Mouse (Mus musculus): ENCODE measurements around the gene Plekhg2. TPM values are rescaled to one million over a fixed set of nuclear protein-coding genes. Genes with fewer than 3 reads are reported as not detected.

Plekhg2 gene
- polyA plus RNA-seq (2015; fragmentation: Nextera tagmentation; extraction: Ambion mirVana), result 54.4 and 54.8 TPM in 2 replicates

DNA sequence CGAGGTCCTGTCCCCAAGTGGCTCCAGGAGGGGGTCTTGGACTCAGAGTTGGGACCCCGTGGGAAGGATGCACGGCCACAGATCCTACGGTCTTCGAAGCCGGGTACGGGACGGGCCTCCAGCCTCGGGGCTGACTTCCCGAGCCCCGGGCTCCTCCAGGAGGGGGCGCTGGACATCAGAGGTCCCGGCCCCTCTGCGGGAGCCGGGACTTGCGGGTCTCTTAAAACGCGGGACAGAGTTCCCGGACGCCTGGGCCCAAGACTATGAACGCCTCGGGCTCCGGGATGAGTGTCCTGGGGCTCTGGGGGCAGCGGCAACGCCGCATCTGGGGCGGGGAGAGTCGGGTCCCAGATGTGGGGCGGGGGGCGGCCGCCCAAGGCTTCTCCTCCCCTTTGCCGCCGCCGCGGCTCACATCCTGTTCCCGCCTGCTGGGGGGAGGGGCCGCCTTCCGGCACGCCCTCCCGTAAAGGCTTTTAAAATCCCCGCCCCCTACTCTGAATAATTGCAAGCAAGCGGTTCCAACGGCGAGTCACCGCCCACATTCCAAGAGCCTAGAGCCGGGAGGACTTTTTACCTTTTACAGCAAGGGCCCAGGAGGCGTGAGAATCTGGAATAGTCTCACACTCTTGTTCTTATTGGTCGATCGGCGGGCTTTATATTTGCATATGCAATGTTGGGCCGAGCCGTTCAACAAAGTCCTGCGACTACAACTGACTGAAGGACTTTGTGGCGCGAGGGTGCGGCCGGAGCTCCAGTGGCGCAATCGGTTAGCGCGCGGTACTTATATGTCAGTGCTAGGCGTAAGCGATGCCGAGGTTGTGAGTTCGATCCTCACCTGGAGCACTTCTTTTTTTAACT is at the start of gene Plekhg2:
Gene Plekhg2, minus strand, starts transcription at position 349 of the 858 bp plus-strand sequence.
- Histone ChIP-seq H3K4me2 (peak within 1 kb of the TSS; percentile 80), H3K27ac (peak within 1 kb of the TSS; percentile 95), H3K27me3 (no peaks in the 10 kb centered on the region), H3K4me1 (peaks cover 51% of the 10 kb centered on the region), H3K9ac (peak within 1 kb of the TSS; percentile 83), H3K36me3 (peaks cover 30% of the 10 kb centered on the region), H3K9me3 (no peaks in the 10 kb centered on the region), H3K4me3 (peak within 1 kb of the TSS; percentile 76)
- under 1% methylated on average over 65 of the region's 66 CpGs for whole genome bisulfite sequencing
- ATAC-seq (ENCODE audit: insufficient number of reproducible peaks, low FRiP score, low TSS enrichment, low read depth), result peak; percentile 91

DNA sequence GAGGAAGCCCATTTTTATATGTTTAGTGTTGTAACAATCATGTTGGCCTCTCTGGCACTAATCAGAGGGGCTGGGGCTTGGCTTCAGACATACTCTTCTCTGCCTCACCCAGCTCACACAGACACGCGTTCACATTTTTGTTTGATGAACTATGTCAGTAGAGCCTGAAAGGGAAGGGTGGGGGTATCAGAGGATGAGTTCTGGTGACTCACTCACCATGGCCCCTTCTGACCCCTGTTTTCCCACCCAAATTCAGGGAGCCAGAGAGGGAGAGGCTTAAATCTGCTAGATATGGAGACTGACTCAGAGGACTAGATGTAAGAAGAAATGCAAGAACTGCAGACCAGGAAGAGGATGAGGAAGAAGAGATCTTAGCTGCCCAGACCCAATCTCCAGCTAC is 47.0 kb upstream of the Plekhg2 start:
- Histone ChIP-seq H3K4me2 (no peak overlapping the region), H3K9ac (no peak overlapping the region), H3K27me3 (no peaks in the 10 kb centered on the region), H3K4me3 (no peak overlapping the region), H3K9me3 (no peaks in the 10 kb centered on the region), H3K27ac (no peak overlapping the region), H3K36me3 (peaks cover 91% of the 10 kb centered on the region), H3K4me1 (peaks cover 12% of the 10 kb centered on the region; the same call in 1 of the 2 replicates)
- WGBS, result 78% methylated on average over 2 of the region's 2 CpGs
- no peak for ATAC-seq (ENCODE audit: insufficient number of reproducible peaks, low FRiP score, low TSS enrichment, low read depth)

DNA sequence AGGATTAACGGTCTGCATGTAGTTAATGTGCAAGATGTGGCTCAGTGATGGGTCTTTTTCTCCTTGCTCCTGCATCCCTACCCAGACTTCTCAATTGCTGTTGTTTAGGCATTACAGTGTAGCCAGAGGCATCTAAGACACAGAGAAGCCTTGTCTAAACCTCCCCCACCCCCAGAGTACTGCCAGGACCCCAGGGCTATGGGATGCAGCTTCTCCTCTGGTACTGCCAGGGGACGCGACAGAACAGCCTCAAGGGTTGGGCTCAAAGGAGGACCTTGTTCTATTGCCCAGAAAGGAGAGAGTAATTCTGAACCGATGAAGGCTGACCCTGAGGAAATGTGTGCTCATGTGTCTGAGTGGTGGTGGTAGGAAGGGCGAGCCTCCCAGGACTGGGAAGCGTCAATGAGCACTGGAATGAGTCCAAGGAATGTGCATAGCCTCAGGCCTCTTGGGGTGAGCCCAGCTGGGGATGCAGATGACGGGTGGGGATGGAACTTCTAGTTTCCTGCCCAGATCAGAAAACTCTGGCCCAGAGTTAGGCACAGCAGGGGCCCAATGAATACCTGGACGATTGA is 45.8 kb upstream of the Plekhg2 start:
- 58% methylated on average over 8 of the region's 8 CpGs for WGBS

DNA sequence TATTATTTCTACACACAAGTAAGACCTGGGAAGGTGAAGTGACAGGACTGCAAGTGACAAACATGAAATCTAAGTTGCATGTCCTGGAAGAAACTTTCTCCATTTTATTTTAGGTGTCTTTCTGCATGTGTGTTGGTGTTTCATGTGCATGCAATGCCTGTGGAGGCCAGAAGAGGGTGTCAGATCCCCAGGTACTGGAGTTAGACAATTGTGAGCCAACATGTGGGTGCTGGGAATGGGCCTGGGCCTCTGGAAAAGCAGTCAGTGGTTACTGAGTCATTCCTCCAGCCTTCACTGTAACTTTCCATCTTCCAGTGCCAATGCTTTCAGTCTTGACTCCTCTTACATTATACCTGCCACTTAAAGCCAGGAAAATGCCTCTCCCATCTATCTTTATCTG is 45.0 kb upstream of the Plekhg2 start:
- H3K4me2 ChIP-seq, result no peak overlapping the region
- no peak overlapping the region for H3K27ac ChIP-seq
- no peak overlapping the region for H3K4me3 ChIP-seq
- no peak for ATAC-seq (ENCODE audit: insufficient number of reproducible peaks, low FRiP score, low TSS enrichment, low read depth)
- H3K4me1 ChIP-seq, result peaks cover 12% of the 10 kb centered on the region; the same call in 1 of the 2 replicates
- no peaks in the 10 kb centered on the region for H3K9me3 ChIP-seq
- H3K27me3 ChIP-seq, result no peaks in the 10 kb centered on the region
- H3K36me3 ChIP-seq, result peaks cover 93% of the 10 kb centered on the region
- no peak overlapping the region for H3K9ac ChIP-seq

More for the DNA sequence above, 45.8 kb upstream of the Plekhg2 start:
- H3K4me3 ChIP-seq, result no peak overlapping the region
- no peak overlapping the region for H3K4me2 ChIP-seq
- peak overlapping the region; percentile 50; the same call in 1 of the 2 replicates for H3K27ac ChIP-seq
- H3K9ac ChIP-seq, result no peak overlapping the region
- H3K4me1 ChIP-seq, result peaks cover 12% of the 10 kb centered on the region; the same call in 1 of the 2 replicates
- H3K9me3 ChIP-seq, result no peaks in the 10 kb centered on the region
- H3K36me3 ChIP-seq, result peaks cover 93% of the 10 kb centered on the region
- H3K27me3 ChIP-seq, result no peaks in the 10 kb centered on the region
- ATAC-seq (ENCODE audit: insufficient number of reproducible peaks, low FRiP score, low TSS enrichment, low read depth), result 0 out of 2 replicates have a peak, but pooled peaks have one; percentile 59

DNA sequence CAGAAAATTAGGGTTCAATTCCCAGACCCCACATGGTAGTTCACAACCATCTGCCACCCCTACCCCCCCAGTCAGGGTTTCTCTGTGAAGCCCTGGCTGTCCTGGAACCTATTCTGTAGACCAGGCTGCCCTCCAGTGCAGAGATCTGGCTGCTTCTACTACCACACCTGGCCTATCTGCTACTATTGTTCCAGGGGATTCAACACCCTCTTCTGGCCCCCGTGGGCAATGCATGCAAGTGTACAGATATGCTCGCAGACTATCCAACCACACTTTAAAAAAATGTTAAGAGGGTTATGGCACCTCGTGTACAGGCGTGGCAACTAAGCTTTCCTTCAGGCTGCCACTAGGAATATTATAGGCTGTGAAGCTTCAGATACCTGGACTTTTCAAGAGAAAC is 40.4 kb upstream of the Plekhg2 start:
- H3K9ac ChIP-seq, result no peak overlapping the region
- H3K36me3 ChIP-seq, result peaks cover 92% of the 10 kb centered on the region
- no peaks in the 10 kb centered on the region for H3K9me3 ChIP-seq
- no peak for ATAC-seq (ENCODE audit: insufficient number of reproducible peaks, low FRiP score, low TSS enrichment, low read depth)
- no peak overlapping the region for H3K4me2 ChIP-seq
- H3K27ac ChIP-seq, result no peak overlapping the region
- H3K27me3 ChIP-seq, result no peaks in the 10 kb centered on the region
- H3K4me3 ChIP-seq, result no peak overlapping the region
- 85% methylated on average over 4 of the region's 4 CpGs for WGBS
- H3K4me1 ChIP-seq, result 0 out of 2 replicates have a peak, but pooled peaks cover 4% of the 10 kb centered on the region

DNA sequence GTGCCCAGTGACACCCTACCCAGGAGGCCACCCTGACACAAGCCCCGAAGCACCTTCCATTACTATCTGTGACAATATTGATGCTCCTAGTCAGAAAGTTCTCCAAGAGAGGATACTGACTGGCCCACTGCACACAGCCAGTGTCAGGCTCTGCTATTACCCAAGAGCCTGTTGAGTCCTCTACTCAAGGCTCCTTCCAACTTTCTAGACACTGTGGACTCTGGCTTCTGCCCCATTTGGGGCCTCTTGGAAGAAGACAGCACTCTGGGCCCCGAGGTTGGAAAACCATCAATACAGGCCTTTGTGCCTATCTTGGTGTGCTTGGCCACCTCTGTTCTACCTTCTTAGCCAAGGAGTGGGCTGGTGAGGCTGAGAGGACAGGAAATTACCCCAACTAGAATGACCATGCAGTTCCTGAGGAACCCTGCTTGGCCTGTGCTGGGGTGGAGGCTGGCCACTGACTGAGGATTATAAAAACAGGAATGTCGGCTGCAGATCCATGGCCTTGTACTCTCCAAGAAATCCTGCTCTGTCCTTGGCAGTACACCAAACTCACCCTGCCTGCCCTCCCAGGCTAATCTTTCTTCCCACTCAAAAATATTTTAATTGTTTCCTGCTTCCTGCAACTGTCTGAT is 38.6 kb upstream of the Plekhg2 start:
- peaks cover 94% of the 10 kb centered on the region for H3K36me3 ChIP-seq
- 0 out of 2 replicates have a peak, but pooled peaks cover 3% of the 10 kb centered on the region for H3K4me1 ChIP-seq
- H3K27me3 ChIP-seq, result no peaks in the 10 kb centered on the region
- H3K27ac ChIP-seq, result no peak overlapping the region
- WGBS, result 87% methylated on average over 3 of the region's 3 CpGs
- H3K9me3 ChIP-seq, result no peaks in the 10 kb centered on the region
- no peak overlapping the region for H3K4me3 ChIP-seq
- ATAC-seq (ENCODE audit: insufficient number of reproducible peaks, low FRiP score, low TSS enrichment, low read depth), result no peak
- no peak overlapping the region for H3K9ac ChIP-seq
- no peak overlapping the region for H3K4me2 ChIP-seq

DNA sequence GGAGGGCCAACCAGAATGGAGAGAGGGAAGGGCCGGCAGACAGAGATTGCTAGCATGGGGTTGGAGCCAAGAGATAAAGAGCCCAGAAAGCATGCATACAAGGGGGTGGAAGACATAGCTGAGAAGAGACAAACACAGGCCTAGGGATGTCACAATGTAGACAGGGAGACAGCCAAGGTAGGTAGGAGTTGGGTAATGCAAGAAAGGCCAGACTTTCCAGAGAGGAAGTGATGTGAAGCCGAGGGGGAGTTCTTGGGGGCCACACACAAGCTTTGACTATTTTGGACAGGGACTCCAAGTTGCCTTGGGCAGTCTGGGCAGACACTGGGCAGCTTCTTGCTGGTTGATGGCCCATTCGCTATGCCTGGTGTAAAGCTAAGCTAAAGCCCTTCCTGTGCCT is 29.5 kb upstream of the Plekhg2 start:
- Histone ChIP-seq H3K4me1 (no peaks in the 10 kb centered on the region), H3K27ac (no peak overlapping the region), H3K27me3 (no peaks in the 10 kb centered on the region), H3K36me3 (peaks cover 93% of the 10 kb centered on the region), H3K9ac (no peak overlapping the region), H3K4me2 (no peak overlapping the region), H3K4me3 (no peak overlapping the region), H3K9me3 (no peaks in the 10 kb centered on the region)
- 81% methylated on average over 3 of the region's 3 CpGs for WGBS
- no peak for ATAC-seq (ENCODE audit: insufficient number of reproducible peaks, low FRiP score, low TSS enrichment, low read depth)

DNA sequence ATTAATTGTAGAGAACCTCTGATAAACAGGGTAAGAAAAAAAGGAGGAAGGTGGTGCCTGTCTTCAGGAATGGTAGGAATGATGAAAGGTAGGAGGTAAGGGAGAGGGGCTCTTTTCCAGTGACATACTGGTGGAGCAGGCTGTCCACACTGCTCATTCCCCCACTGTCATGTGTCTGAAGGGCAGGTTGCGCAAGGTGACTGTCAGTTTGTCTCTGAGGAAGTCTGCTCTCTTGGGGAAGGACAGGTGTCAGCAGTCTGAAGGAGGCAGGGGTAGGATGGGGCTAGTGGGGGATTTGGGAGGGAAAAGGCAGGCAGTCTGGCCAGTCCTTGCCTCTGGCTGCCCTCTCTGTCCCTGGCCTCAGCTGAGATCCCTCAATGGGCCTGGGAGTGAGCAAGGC is 28.6 kb upstream of the Plekhg2 start:
- no peaks in the 10 kb centered on the region for H3K9me3 ChIP-seq
- 85% methylated on average over 1 of the region's 1 CpGs for WGBS
- H3K27me3 ChIP-seq, result no peaks in the 10 kb centered on the region
- no peak overlapping the region for H3K9ac ChIP-seq
- no peak overlapping the region for H3K4me3 ChIP-seq
- H3K36me3 ChIP-seq, result peaks cover 91% of the 10 kb centered on the region
- no peak for ATAC-seq (ENCODE audit: insufficient number of reproducible peaks, low FRiP score, low TSS enrichment, low read depth)
- peak overlapping the region; percentile 8; the same call in 1 of the 2 replicates for H3K27ac ChIP-seq
- no peaks in the 10 kb centered on the region for H3K4me1 ChIP-seq
- no peak overlapping the region for H3K4me2 ChIP-seq

DNA sequence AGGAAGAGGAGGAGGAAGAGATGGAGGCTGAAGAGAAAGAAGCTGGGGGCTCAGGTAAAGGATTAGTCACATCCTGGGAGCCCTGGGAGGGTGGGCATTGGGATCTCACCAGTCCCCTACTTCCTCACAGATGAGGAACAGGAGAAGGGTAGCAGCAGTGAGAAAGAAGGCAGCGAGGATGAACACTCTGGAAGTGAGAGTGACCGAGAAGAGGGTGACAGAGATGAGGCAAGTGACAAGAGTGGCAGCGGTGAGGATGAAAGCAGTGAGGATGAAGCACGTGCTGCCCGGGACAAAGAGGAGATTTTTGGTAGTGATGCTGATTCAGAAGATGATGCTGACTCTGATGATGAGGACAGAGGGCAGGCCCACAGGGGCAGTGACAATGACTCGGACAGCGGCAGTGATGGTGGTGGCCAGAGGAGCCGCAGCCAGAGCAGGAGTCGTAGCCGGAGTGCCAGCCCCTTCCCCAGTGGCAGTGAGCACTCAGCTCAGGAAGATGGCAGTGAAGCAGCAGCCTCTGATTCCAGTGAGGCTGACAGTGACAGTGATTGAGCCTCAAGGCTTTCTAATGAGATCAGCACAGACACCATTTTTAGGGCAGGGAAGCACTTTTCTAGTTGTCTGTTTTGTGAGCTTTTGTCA is 26.4 kb upstream of the Plekhg2 start:
- ATAC-seq (ENCODE audit: insufficient number of reproducible peaks, low FRiP score, low TSS enrichment, low read depth), result no peak
- Histone ChIP-seq H3K36me3 (peaks cover 85% of the 10 kb centered on the region), H3K4me3 (no peak overlapping the region), H3K4me2 (no peak overlapping the region), H3K9me3 (no peaks in the 10 kb centered on the region), H3K27me3 (no peaks in the 10 kb centered on the region), H3K4me1 (peaks cover 2% of the 10 kb centered on the region; the same call in 1 of the 2 replicates), H3K27ac (no peak overlapping the region), H3K9ac (no peak overlapping the region)
- WGBS, result 91% methylated on average over 10 of the region's 10 CpGs

DNA sequence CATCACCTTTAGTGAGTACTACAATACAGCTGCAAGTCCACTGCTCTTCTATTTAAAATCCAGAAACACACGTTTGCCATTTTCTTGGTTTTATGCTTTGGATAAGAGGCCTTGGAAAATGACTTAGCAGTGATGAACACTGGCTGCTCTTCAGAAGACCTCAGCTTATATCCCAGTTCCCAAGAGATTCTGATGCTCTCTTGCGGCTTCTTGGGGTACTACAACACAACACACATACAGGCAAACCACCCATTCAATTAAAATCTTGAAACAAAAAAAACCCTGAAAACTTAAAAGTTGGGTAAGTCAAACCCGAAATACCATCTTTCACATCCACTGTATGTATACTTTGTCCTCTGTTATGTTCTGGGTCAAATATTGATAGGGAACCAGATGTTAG is 25.6 kb upstream of the Plekhg2 start:
- ATAC-seq (ENCODE audit: insufficient number of reproducible peaks, low FRiP score, low TSS enrichment, low read depth), result no peak
- Histone ChIP-seq H3K27ac (no peak overlapping the region), H3K9me3 (no peaks in the 10 kb centered on the region), H3K27me3 (no peaks in the 10 kb centered on the region), H3K36me3 (peaks cover 77% of the 10 kb centered on the region), H3K4me3 (no peak overlapping the region), H3K4me2 (no peak overlapping the region), H3K9ac (no peak overlapping the region), H3K4me1 (peaks cover 9% of the 10 kb centered on the region)
- WGBS, result 64% methylated on average over 3 of the region's 3 CpGs

DNA sequence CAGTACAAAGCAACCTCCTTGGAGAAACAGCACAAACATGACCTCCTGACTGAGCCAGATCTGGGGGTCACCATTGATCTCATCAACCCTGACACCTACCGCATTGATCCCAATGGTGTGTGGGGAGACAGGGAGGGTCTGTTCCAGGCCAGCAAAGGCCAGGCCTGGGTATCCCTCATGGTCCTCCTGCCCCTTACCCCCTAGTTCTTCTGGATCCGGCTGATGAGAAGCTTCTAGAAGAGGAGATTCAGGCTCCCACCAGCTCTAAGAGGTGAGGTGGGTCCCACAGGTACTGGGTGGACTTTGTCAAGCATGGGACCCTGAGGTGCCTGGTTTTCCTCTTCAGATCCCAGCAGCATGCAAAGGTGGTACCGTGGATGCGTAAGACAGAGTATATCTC is 23.0 kb upstream of the Plekhg2 start:
- Histone ChIP-seq H3K27me3 (no peaks in the 10 kb centered on the region), H3K27ac (no peak overlapping the region), H3K36me3 (peaks cover 56% of the 10 kb centered on the region), H3K4me3 (no peak overlapping the region), H3K9me3 (no peaks in the 10 kb centered on the region), H3K9ac (no peak overlapping the region), H3K4me2 (no peak overlapping the region), H3K4me1 (peaks cover 17% of the 10 kb centered on the region)
- WGBS, result 94% methylated on average over 4 of the region's 4 CpGs
- no peak for ATAC-seq (ENCODE audit: insufficient number of reproducible peaks, low FRiP score, low TSS enrichment, low read depth)

Measured in limb, embryonic 15.5 days (tissue).